Mouse (Mus musculus) lung, embryonic 16.5 days (tissue): ENCODE data around the gene Hmx3. TPM values are rescaled to one million over a fixed set of nuclear protein-coding genes. Genes with fewer than 3 reads are reported as not detected.

ENCODE experiments used
- ATAC-seq: fragments of 200-750 bp; cut with Nextera tagmentation; 2 replicates; pipeline ENCODE4 v1.8.0; 2017; ENCODE audit warnings: low read depth, mild to moderate bottlenecking, moderate library complexity
- H3K27ac ChIP-seq: fragments of 300-500 bp; sonication (generic); 2 replicates; pipeline ENCODE4 v1.5.1; 2014; ENCODE audit warnings: mild to moderate bottlenecking, control low read depth, low read length
- H3K27me3 ChIP-seq: fragments of 300-500 bp; sonication (generic); 2 replicates; pipeline ENCODE4 v1.6.1; 2014; ENCODE audit warnings: low read depth, low read length, mixed read lengths; ENCODE audit not compliant: control insufficient read depth, insufficient read depth
- H3K36me3 ChIP-seq: fragments of 300-500 bp; sonication (generic); 2 replicates; pipeline ENCODE4 v1.6.1; 2014; ENCODE audit warnings: low read length; ENCODE audit not compliant: control insufficient read depth, insufficient read depth
- H3K4me1 ChIP-seq: fragments of 300-500 bp; sonication (generic); replicated peaks from 2 replicates; pipeline ENCODE4 v1.6.1; 2014; ENCODE audit warnings: low read length, mixed read lengths; ENCODE audit not compliant: control insufficient read depth, insufficient read depth
- H3K4me2 ChIP-seq: fragments of 300-500 bp; sonication (generic); 2 replicates; pipeline ENCODE4 v1.6.1; 2014; ENCODE audit warnings: low read depth, low read length, control low read depth
- H3K4me3 ChIP-seq: fragments of 300-500 bp; sonication (generic); 2 replicates; pipeline ENCODE4 v1.5.1; 2014; ENCODE audit warnings: mild to moderate bottlenecking, low read length, control low read depth
- H3K9ac ChIP-seq: fragments of 300-500 bp; sonication (generic); 2 replicates; pipeline ENCODE4 v1.6.1; 2014; ENCODE audit warnings: low read length, control low read depth
- H3K9me3 ChIP-seq: fragments of 300-500 bp; sonication (generic); 2 replicates; pipeline ENCODE4 v1.6.1; 2016; ENCODE audit warnings: low read length; ENCODE audit not compliant: control insufficient read depth
- WGBS: fragments of 180-500 bp; shearing (Covaris S2); extraction: QIAGEN DNeasy Blood & Tissue Kit; methylation state at CpG from one replicate; pipeline ENCODE4 v1.1.7; 2014; 5-methylcytosine and 5-hydroxymethylcytosine counted together
- polyA plus RNA-seq: library from polyadenylated mRNA; unstranded; fragments of >200 nt; fragmentation: Nextera tagmentation; extraction: Ambion mirVana; gene quantifications from 2 replicates; pipeline ENCODE4 v1.2.1, GENCODE M21; 2015

Hmx3 gene
- polyA plus RNA-seq, 1 experiment from 2014 or later = not detected

DNA sequence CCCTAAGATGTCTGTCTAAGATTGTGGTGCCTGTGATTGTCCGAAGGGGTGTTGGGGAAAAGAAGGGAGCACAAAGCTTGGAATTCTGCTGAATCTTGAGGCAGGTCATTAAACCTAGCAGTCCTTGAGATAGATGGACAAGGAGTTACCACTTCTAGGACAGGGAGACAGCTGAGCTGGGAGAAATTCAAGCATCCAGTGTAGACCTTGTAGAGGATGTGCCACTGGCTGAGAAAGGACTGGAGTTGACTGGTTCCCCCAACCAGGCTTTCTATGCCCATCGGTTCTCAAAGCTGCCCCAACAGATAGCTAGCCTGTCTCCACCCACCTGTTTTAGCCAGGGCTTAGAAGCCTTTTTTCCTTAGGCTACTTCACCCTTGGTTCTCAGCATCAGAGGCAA lies 3.8 kb downstream of the Hmx3 start:
- Histone ChIP-seq H3K9me3 (no peaks in the 10 kb centered on the region), H3K27ac (no peak overlapping the region), H3K4me3 (no peak overlapping the region), H3K36me3 (no peaks in the 10 kb centered on the region), H3K27me3 (peaks cover 97% of the 10 kb centered on the region), H3K9ac (no peak overlapping the region), H3K4me2 (no peak overlapping the region), H3K4me1 (peaks cover 25% of the 10 kb centered on the region)
- 3% methylated on average over 2 of the region's 2 CpGs for WGBS
- no peak for ATAC-seq

- Histone ChIP-seq H3K4me1 (peaks cover 17% of the 10 kb centered on the region), H3K27ac (no peak overlapping the region), H3K9me3 (no peaks in the 10 kb centered on the region), H3K36me3 (no peaks in the 10 kb centered on the region), H3K4me3 (no peak overlapping the region), H3K27me3 (peaks cover 97% of the 10 kb centered on the region), H3K4me2 (no peak overlapping the region), H3K9ac (no peak overlapping the region)
- no peak for ATAC-seq
- 5% methylated on average over 5 of the region's 5 CpGs for WGBS
Measured at GRCm38 (mm10) chr7:131547481-131547880, 4.8 kb downstream of the Hmx3 start.

DNA sequence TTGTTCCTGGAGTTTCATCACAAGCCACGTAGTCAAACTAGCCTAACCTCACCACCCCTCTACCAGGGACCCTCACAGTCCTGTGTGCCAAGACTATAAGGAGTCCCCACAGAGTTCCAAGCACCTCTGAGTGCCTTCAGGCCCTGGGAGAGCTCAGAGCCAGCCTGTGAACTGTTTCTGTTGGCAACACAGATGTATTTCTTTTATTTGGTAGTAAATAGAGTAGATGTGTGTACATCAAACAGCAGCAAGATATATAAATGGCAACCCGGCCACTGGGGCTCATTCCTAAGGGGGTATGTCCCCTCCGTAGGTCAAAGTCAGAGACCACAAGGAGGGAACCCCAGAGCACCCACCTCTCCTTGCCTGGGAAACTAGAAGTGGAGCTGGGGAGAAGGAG lies 5.8 kb downstream of the Hmx3 start, which contains the start of gene Hmx2:
Gene Hmx2 (plus strand): TSS at position 301 of the 400 bp plus-strand sequence.
- no peaks in the 10 kb centered on the region for H3K9me3 ChIP-seq
- H3K27me3 ChIP-seq = peaks cover 97% of the 10 kb centered on the region
- no peaks in the 10 kb centered on the region for H3K36me3 ChIP-seq
- H3K27ac ChIP-seq = no peak within 1 kb of the TSS
- H3K4me2 ChIP-seq = no peak within 1 kb of the TSS
- ATAC-seq = no peak
- H3K4me3 ChIP-seq = no peak within 1 kb of the TSS
- peaks cover 7% of the 10 kb centered on the region for H3K4me1 ChIP-seq
- 2% methylated on average over 3 of the region's 3 CpGs for whole genome bisulfite sequencing
- H3K9ac ChIP-seq = no peak within 1 kb of the TSS

DNA sequence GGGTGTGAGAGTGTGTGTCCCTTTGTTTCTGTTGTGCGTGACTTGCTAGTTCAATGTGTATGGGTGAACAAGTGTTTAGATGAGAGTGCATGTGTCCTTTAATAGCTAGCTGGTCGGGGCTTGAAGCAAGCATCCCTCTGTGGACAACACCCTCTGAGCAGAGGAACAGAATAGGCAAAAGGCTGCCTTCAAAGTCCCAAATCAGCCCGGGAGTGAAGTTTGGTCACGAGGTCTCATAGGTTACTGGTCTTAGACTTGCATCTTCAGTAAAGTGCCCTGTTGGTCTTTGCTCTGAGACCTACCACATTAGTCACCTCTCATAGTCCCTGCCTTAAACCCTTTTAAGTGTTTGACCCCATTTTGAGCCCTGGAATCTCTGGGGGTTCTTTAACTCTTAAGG lies 8.8 kb downstream of the Hmx3 start:
- Histone ChIP-seq H3K27ac (no peak overlapping the region), H3K9ac (no peak overlapping the region), H3K4me3 (no peak overlapping the region), H3K4me2 (no peak overlapping the region), H3K36me3 (no peaks in the 10 kb centered on the region), H3K27me3 (peaks cover 95% of the 10 kb centered on the region), H3K9me3 (no peaks in the 10 kb centered on the region), H3K4me1 (peaks cover 13% of the 10 kb centered on the region)
- WGBS = 0% methylated on average over 4 of the region's 4 CpGs
- no peak for ATAC-seq

GRCm38 (mm10) chr7:131551931-131552741 lies 9.5 kb downstream of the Hmx3 start:
- Histone ChIP-seq H3K4me1 (peaks cover 16% of the 10 kb centered on the region), H3K9ac (no peak overlapping the region), H3K4me2 (no peak overlapping the region), H3K4me3 (no peak overlapping the region), H3K36me3 (no peaks in the 10 kb centered on the region), H3K27ac (no peak overlapping the region), H3K9me3 (no peaks in the 10 kb centered on the region), H3K27me3 (peaks cover 95% of the 10 kb centered on the region)
- WGBS = 1% methylated on average over 42 of the region's 42 CpGs
- no peak for ATAC-seq

DNA sequence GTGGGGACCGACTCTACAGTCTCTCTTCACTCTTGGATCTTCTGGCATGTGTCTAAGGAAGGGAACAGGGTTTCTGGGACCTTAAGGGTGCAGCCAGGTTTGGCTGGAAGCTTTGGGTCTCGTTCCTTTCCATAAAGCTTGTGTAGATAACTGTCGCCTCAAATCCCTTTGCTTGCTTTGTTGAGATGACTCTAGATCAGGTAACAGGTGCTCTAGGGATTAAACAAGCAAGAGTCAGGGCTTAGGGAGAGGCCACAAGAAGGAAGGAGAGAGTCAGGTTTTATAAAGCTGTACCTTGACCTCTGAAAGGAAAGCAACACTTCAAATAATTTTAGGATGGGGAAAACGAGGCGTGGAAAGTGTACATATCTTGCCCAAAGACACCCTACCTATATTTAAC lies 10.1 kb downstream of the Hmx3 start:
- no peak overlapping the region for H3K9ac ChIP-seq
- H3K9me3 ChIP-seq = no peaks in the 10 kb centered on the region
- peaks cover 16% of the 10 kb centered on the region for H3K4me1 ChIP-seq
- ATAC-seq = no peak
- no peak overlapping the region for H3K4me3 ChIP-seq
- H3K4me2 ChIP-seq = no peak overlapping the region
- WGBS = 2% methylated on average over 5 of the region's 5 CpGs
- H3K27ac ChIP-seq = no peak overlapping the region
- peaks cover 95% of the 10 kb centered on the region for H3K27me3 ChIP-seq
- H3K36me3 ChIP-seq = no peaks in the 10 kb centered on the region

- no peaks in the 10 kb centered on the region for H3K9me3 ChIP-seq
- WGBS = under 1% methylated on average over 39 of the region's 39 CpGs
- peak; percentile 61 for ATAC-seq
- peaks cover 16% of the 10 kb centered on the region for H3K4me1 ChIP-seq
- peak overlapping the region; percentile 51 for H3K4me2 ChIP-seq
- peaks cover 93% of the 10 kb centered on the region for H3K27me3 ChIP-seq
- H3K27ac ChIP-seq = no peak overlapping the region
- H3K4me3 ChIP-seq = peak overlapping the region; percentile 35
- H3K36me3 ChIP-seq = no peaks in the 10 kb centered on the region
- H3K9ac ChIP-seq = no peak overlapping the region
Measured at GRCm38 (mm10) chr7:131553771-131554175, 11.1 kb downstream of the Hmx3 start.

- ATAC-seq = peak; percentile 37
- H3K4me2 ChIP-seq = peak overlapping the region; percentile 51
- no peaks in the 10 kb centered on the region for H3K36me3 ChIP-seq
- WGBS = under 1% methylated on average over 45 of the region's 45 CpGs
- no peak overlapping the region for H3K9ac ChIP-seq
- peaks cover 16% of the 10 kb centered on the region for H3K4me1 ChIP-seq
- no peak overlapping the region for H3K27ac ChIP-seq
- no peaks in the 10 kb centered on the region for H3K9me3 ChIP-seq
- H3K4me3 ChIP-seq = peak overlapping the region; percentile 35
- peaks cover 89% of the 10 kb centered on the region for H3K27me3 ChIP-seq
Measured at GRCm38 (mm10) chr7:131554341-131555180, 11.9 kb downstream of the Hmx3 start.
